Mouse (Mus musculus) left cerebral cortex, adult 2 months (tissue): ENCODE data around the gene Fbxo11. TPM values are rescaled to one million over a fixed set of nuclear protein-coding genes. Genes with fewer than 3 reads are reported as not detected.
"Not testable (repeated sequence)": the region's sequence is repeated elsewhere in the genome, so short reads cannot be mapped to it uniquely, and the experiment has no call there.

ENCODE experiments used
- DNase-seq, 2 experiments: peaks; one replicate each; pipeline ENCODE4 v3.0.0; 2021 to 2022; ENCODE audit warnings: low spot score in 2 of 2, mixed read lengths in 1 of 2; ENCODE audit errors: extremely low spot score in 1 of 2
- H3K27ac ChIP-seq: fragments of 200-600 bp; 2 replicates; pipeline ENCODE4 v1.8.1; 2022
- H3K4me3 ChIP-seq: fragments of 200-600 bp; 2 replicates; pipeline ENCODE4 v1.8.1; 2022
- CTCF ChIP-seq: fragments of 200-600 bp; IDR thresholded peaks from 2 replicates; pipeline ENCODE4 v1.8.1; 2022; ENCODE audit warnings: antibody characterized with exemption, mild to moderate bottlenecking, moderate library complexity
- intact Hi-C: fragments of 180-260 bp; cut with DNase I; formaldehyde crosslinking; loops from one replicate; pipeline ENCODE4 v1.15.1; 2025
- total RNA-seq, 2 experiments: library from RNA; stranded (reverse); gene quantifications; 2 replicates each; pipeline ENCODE4 v1.2.3; 2021

The Fbxo11 gene
- total RNA-seq, 2 experiments from 2014 or later = 113 to 128 TPM

GRCm38 (mm10) chr17:87973261-87974167 is 91.6 kb downstream of the Fbxo11 start:
- no peak for TF ChIP-seq CTCF
- DNase-seq = no peak
- Histone ChIP-seq H3K4me3 (no peak overlapping the region), H3K27ac (no peak overlapping the region)
- intact Hi-C loops = no loop called here

DNA sequence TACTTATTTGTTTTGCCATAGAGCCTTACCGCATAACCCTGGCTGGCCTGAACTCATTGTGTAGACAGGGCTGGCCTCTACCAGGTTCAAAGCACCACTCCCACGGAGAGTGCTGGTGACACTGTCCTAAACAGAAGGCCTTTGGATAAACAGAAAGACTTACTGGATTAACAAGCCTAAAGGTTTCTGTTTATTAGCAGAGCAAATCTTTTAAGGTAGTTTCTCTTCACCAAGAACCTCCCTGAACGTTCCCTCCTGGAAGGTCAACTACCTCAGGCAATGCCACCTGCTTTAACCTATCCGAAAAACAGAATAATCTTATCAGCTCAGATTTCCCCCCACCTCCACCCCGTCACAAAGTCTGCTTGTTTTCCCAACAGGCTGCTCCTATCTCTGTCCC is 92.2 kb downstream of the Fbxo11 start:
- no peak for TF ChIP-seq CTCF
- intact Hi-C loops = no loop called here

DNA sequence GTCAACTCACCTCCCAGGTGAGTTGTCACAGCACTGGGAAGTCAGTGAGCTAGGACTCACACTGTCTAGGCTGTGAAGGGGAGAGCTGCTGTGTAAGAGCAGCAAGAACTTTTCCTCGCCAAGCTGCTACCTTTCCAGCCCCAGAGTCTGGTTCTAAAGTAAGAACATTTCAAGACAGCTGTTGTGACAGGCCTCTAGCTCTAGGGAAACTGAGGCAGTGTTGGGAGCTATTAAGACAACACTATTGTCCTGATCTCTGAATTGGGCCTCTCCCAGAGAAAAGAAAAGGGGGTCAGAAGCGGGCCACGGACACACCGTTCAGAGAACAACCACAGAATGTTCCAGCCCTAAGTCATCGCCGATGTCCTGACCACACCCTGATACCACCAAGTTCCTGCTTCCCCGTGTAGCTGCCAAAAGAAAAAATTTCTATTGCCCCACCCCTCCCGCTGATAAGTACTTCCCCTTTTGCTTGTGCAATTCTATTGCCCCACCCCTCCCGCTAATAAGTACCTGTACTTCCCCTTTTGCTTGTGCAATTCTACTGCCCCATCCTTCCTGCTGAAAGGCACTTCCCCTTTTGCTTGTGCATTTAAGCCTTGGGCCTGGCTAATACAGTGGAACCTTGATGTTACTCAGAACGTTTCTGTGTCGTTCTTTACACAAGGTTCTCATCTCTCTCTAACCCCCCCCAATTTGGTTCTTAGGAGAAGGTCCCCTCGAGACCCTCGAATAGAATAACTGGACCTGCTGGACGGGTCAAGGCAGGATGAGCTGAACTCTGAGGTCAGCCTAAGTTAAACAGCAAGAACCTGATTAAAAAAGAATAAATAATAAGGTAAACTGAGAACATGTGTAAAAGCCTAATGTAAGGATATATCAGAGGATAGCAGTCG is 93.1 kb downstream of the Fbxo11 start:
- intact Hi-C loops, H3K27ac ChIP-seq, H3K4me3 ChIP-seq, DNase-seq: not testable (repeated sequence)

More for the DNA sequence above, 92.2 kb downstream of the Fbxo11 start:
- Histone ChIP-seq H3K27ac (no peak overlapping the region), H3K4me3 (no peak overlapping the region)
- DNase-seq = no peak

DNA sequence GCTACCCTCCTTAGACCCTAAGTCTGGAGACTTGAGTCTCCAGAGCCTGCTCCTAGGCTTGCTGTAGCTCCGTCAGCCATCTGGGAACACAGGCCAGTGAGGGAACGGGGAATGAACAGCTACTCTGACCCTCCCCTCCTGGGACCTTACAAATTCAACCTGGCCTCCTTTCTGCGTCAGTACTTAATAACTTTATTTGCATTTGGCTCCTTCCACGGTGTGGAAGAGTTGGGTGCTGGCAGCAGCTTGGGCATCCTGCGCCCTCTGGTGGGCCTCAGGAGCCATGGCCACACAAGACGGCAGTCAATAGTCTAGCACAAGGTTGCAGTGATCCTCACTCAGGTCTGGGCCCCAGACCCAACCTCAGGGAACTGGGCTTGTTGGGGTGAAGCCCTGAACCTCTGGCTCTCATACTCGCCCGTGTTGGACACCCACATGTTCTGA is 96.6 kb downstream of the Fbxo11 start:
- H3K27ac ChIP-seq, H3K4me3 ChIP-seq, DNase-seq: not testable (repeated sequence)
- intact Hi-C loops = loop anchor here (5.0 kb wide), 1 partner anchor 276 kb away; no protein-coding TSS in a partner anchor
- TF ChIP-seq CTCF = peak; percentile 25

DNA sequence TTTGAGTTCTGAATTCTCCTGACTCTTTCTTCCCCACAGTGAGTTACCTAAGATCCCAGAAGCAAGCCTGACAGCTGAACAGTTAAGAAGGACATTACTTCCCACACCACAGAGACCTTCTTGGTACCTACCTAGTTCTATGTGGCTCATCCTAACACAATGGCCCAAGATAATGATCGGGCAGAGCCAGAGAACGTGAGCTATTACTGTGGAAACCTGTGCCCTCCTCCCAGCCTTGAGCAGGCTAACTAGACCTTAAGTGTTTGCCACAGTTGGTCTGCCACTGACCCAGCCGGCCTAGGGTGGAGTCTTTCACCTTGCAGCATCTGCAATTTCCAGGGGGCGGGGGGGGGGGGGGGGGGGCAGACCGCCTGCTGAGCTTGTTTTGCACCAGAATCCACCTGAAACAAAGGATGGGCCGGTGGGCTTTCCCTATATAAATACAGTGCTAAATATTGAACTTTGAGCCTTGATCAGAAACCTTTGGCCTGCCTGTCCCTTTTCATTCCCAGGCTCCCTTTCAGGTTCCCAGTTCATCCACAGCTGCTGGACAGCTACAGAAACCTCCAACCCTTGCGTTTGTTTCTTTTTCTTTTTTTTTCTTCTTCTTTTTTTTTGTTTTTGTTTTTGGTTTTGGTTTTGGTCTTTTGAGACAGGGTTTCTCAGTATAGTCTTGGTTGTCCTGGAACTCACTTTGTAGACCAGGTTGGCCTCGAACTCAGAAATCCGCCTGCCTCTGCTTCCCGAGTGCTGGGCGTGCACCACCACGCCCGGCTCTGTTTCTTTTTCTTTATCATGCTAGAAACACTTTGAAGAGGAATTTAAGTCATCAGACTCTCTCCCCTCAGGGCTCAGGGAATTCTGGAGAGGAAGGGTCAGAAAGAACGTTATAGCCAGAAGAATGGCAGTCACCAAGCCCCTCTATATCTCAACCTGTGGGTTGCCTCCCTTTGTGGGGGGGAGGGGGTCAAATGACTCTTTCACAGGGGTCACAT is 101.7 kb downstream of the Fbxo11 start:
- no peak for DNase-seq
- intact Hi-C loops = no loop called here
- Histone ChIP-seq H3K4me3 (no peak overlapping the region), H3K27ac (no peak overlapping the region)
- TF ChIP-seq CTCF = no peak

GRCm38 (mm10) chr17:87959931-87960330 is 105.2 kb downstream of the Fbxo11 start:
- H3K27ac ChIP-seq, intact Hi-C loops, H3K4me3 ChIP-seq, DNase-seq: not testable (repeated sequence)

GRCm38 (mm10) chr17:87959406-87959805 is 105.7 kb downstream of the Fbxo11 start:
- H3K27ac ChIP-seq, intact Hi-C loops, H3K4me3 ChIP-seq, DNase-seq: not testable (repeated sequence)

DNA sequence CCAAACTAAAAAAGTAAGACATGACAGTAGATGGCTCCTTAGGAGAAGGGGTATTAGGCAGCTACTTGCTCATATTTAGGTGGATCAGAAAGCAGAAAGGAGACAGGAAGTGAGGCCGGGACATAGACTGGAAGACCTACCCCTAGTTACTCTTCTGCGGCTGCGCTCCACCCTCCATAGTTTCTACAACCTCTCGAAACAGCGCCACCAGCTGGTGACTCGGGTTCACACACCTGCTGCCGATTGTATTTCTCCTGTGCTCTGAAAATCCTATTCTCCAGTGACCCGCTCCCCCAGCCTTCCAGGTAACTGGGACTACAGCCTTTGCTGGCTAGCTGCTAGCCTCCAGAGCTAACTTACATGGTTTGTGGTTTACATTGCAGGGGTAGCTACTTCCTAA is 106.8 kb downstream of the Fbxo11 start:
- DNase-seq = no peak
- no peak overlapping the region for H3K27ac ChIP-seq
- TF ChIP-seq CTCF = peak; percentile 26

GRCm38 (mm10) chr17:87957096-87957840 is 107.8 kb downstream of the Fbxo11 start:
- no peak for DNase-seq
- Histone ChIP-seq H3K4me3 (no peak overlapping the region), H3K27ac (no peak overlapping the region)
- no peak for TF ChIP-seq CTCF
- intact Hi-C loops = no loop called here

More for the DNA sequence above, 106.8 kb downstream of the Fbxo11 start:
- intact Hi-C loops = no loop called here
- no peak overlapping the region for H3K4me3 ChIP-seq

DNA sequence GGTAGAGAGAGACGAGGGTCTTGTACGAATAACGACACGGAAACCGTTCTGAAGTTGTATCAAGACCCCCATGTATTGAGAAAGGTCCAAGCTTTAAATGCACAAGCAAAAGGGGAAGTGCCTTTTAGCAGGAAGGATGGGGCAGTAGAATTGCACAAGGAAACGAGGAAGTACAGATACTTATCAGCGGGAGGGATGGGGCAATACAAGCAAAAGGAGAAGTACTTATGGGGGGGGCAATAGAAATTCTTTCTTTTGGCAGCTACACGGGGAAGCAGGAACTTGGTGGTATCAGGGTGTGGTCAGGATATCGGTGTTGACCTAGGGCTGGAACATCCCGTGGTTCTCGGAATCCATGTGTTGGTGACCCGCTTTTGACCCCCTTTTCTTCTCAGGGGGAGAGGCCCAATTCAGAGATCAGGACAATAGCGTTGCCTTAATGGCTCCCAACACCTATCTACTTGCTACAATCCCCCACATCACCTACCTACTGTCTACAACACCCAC is 110.4 kb downstream of the Fbxo11 start:
- H3K4me3 ChIP-seq, DNase-seq, intact Hi-C loops, H3K27ac ChIP-seq: not testable (repeated sequence)
